Mouse (Mus musculus) midbrain, embryonic 13.5 days (tissue): ENCODE measurements around the gene Cdh12. TPM values are rescaled to one million over a fixed set of nuclear protein-coding genes. Genes with fewer than 3 reads are reported as not detected.
A peak's percentile ranks its signal among the peaks of the same experiment; 100 is the strongest.

Experiments used
- ATAC-seq: fragments of 200-750 bp; cut with Nextera tagmentation; 2 replicates; pipeline ENCODE4 v1.8.0; 2017; ENCODE audit warnings: mild to moderate bottlenecking, moderate TSS enrichment, moderate library complexity
- H3K27ac ChIP-seq: fragments of 300-500 bp; sonication (generic); 2 replicates; pipeline ENCODE4 v1.5.1; 2015; ENCODE audit warnings: inconsistent platforms, mild to moderate bottlenecking, moderate library complexity
- H3K27me3 ChIP-seq: fragments of 300-500 bp; sonication (generic); 2 replicates; pipeline ENCODE4 v1.6.1; 2015; ENCODE audit warnings: mild to moderate bottlenecking, inconsistent platforms
- H3K36me3 ChIP-seq: fragments of 300-500 bp; sonication (generic); 2 replicates; pipeline ENCODE4 v1.6.1; 2015; ENCODE audit warnings: mild to moderate bottlenecking, inconsistent platforms
- H3K4me1 ChIP-seq: fragments of 300-500 bp; sonication (generic); replicated peaks from 2 replicates; pipeline ENCODE4 v1.6.1; 2015; ENCODE audit warnings: inconsistent platforms
- H3K4me2 ChIP-seq: fragments of 300-500 bp; sonication (generic); replicated peaks from 2 replicates; pipeline ENCODE4 v1.6.1; 2015; ENCODE audit warnings: moderate library complexity, mild to moderate bottlenecking, inconsistent platforms
- H3K4me3 ChIP-seq: fragments of 300-500 bp; sonication (generic); replicated peaks from 2 replicates; pipeline ENCODE4 v1.5.1; 2015; ENCODE audit warnings: mild to moderate bottlenecking, inconsistent platforms
- H3K9ac ChIP-seq: fragments of 300-500 bp; sonication (generic); replicated peaks from 2 replicates; pipeline ENCODE4 v1.6.1; 2015; ENCODE audit warnings: mild to moderate bottlenecking, inconsistent platforms
- H3K9me3 ChIP-seq: fragments of 300-500 bp; sonication (generic); 2 replicates; pipeline ENCODE4 v1.6.1; 2016; ENCODE audit warnings: mild to moderate bottlenecking, inconsistent platforms
- WGBS: fragments of 180-500 bp; shearing (Covaris S2); methylation state at CpG from one replicate; pipeline ENCODE4 v1.1.7; 2015; 5-methylcytosine and 5-hydroxymethylcytosine counted together
- polyA plus RNA-seq: library from polyadenylated mRNA; unstranded; fragments of >200 nt; fragmentation: Nextera tagmentation; extraction: Ambion mirVana; gene quantifications from 2 replicates; pipeline ENCODE4 v1.2.1, GENCODE M21; 2015

Cdh12 gene
- polyA plus RNA-seq, 1 experiment from 2014 or later = 2.7 TPM

DNA sequence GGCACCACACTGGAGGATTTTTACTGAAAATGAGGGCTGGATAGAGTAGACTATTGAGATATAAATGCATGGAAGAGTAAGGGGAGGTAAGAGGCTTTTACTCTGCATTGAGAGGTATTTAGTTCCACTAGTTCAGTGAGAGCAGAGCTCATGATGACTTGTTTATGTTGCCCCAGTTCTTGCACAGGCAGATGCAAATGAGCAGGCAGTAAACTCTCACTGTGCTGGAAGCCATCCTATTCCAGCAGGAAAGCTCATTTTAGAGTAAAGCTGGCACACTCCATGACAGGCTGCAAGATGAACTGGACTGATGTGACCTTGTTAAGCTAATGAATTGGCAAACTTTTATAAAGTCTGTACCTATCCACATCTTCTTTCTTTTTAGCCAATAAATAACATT lies 494.9 kb downstream of the Cdh12 start:
- no peak overlapping the region for H3K4me3 ChIP-seq
- H3K4me2 ChIP-seq = no peak overlapping the region
- H3K36me3 ChIP-seq = no peaks in the 10 kb centered on the region
- H3K4me1 ChIP-seq = no peaks in the 10 kb centered on the region
- no peaks in the 10 kb centered on the region for H3K27me3 ChIP-seq
- ATAC-seq = no peak
- no peak overlapping the region for H3K27ac ChIP-seq
- no peak overlapping the region for H3K9ac ChIP-seq
- H3K9me3 ChIP-seq = no peaks in the 10 kb centered on the region

DNA sequence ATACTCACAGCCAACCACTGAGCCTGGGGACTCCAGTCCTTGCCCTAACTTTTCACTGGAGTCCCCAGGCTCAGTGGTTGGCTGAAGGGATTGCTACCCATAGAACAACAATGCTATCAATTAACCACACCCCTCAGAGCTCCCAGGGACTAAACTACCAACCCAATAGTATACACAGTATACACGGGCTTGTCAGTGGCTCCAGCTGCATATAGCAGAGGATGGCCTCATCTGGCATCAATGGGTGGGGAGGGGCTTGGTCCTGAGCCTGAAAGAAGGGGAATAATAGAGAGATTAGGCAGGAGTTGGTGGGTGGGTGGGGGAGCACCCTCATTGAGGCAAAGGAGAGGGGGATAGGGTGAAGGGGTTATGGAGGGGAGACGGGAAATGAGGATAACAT lies 518.4 kb downstream of the Cdh12 start:
- no peaks in the 10 kb centered on the region for H3K36me3 ChIP-seq
- H3K9me3 ChIP-seq = no peaks in the 10 kb centered on the region
- H3K9ac ChIP-seq = no peak overlapping the region
- 29% methylated on average over 2 of the region's 2 CpGs for WGBS
- no peaks in the 10 kb centered on the region for H3K27me3 ChIP-seq
- ATAC-seq = 0 out of 2 replicates have a peak, but pooled peaks have one; percentile 43
- no peak overlapping the region for H3K4me3 ChIP-seq
- H3K4me1 ChIP-seq = no peaks in the 10 kb centered on the region
- H3K4me2 ChIP-seq = no peak overlapping the region
- no peak overlapping the region for H3K27ac ChIP-seq

DNA sequence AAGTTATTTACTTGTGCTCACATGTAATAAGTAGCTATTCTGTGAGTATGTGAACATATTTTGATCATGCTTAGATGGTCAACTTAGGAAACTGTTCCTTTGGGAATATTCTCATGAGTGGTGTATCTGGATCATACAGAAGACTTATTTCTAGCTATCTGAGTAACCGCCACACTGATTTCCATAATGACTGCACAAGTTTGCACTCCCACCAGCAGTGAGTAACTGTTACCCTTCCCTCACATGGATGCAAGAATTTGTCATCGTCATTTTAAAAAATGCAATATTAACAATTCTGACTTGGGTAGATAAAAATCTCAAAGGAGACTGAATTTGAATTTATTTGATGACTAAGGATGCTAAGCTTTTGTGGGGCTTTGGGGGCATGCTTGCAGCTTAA lies 522.0 kb downstream of the Cdh12 start:
- no peak overlapping the region for H3K4me3 ChIP-seq
- H3K4me1 ChIP-seq = no peaks in the 10 kb centered on the region
- no peaks in the 10 kb centered on the region for H3K36me3 ChIP-seq
- ATAC-seq = no peak
- 95% methylated on average over 2 of the region's 2 CpGs for WGBS
- no peak overlapping the region for H3K9ac ChIP-seq
- no peaks in the 10 kb centered on the region for H3K27me3 ChIP-seq
- no peaks in the 10 kb centered on the region for H3K9me3 ChIP-seq
- H3K27ac ChIP-seq = no peak overlapping the region
- H3K4me2 ChIP-seq = no peak overlapping the region

DNA sequence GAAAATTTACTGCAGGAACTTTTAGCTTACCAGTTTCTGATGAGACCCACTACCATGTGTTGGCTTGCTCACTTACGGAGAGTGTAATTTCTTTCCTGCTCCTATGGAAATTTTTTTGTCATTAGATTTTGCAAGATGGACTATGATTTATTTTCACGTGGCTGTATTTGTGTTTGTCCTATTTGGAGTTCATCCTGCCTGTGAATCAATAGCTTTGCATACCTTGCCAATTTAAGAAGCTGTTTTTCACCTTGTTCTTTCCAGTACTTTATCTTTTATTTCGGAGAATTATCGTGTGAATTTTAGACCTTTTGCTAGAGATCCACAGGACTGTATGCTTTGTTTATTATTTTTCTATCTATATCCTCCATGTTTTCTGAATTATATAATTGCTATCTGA lies 551.5 kb downstream of the Cdh12 start:
- no peak for ATAC-seq
- Histone ChIP-seq H3K4me1 (no peaks in the 10 kb centered on the region), H3K27me3 (no peaks in the 10 kb centered on the region), H3K4me2 (no peak overlapping the region), H3K27ac (no peak overlapping the region), H3K9ac (no peak overlapping the region), H3K9me3 (no peaks in the 10 kb centered on the region), H3K4me3 (no peak overlapping the region), H3K36me3 (no peaks in the 10 kb centered on the region)
- WGBS = 91% methylated on average over 4 of the region's 4 CpGs

DNA sequence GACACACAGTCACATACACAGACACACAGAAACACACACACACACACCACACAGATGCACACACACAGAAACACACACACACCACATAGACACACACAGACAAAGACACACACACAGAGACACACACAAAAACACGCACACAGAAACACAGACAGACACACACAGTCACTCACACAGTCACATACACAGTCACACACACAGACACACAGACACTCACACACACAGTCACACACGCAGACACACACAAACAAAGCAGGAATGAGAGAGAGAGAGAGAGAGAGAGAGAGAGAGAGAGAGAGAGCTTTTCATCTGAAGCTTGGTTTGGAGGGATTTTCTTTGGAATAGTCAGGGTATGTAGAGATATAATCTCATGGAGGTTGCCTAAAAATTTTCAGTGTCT lies 558.9 kb downstream of the Cdh12 start:
- Histone ChIP-seq H3K4me3 (no peak overlapping the region), H3K36me3 (no peaks in the 10 kb centered on the region), H3K27ac (peak overlapping the region; percentile 47), H3K9ac (no peak overlapping the region), H3K9me3 (no peaks in the 10 kb centered on the region), H3K4me1 (peaks cover 15% of the 10 kb centered on the region), H3K4me2 (no peak overlapping the region), H3K27me3 (no peaks in the 10 kb centered on the region)
- 59% methylated on average over 2 of the region's 2 CpGs for WGBS
- ATAC-seq = peak; percentile 61

DNA sequence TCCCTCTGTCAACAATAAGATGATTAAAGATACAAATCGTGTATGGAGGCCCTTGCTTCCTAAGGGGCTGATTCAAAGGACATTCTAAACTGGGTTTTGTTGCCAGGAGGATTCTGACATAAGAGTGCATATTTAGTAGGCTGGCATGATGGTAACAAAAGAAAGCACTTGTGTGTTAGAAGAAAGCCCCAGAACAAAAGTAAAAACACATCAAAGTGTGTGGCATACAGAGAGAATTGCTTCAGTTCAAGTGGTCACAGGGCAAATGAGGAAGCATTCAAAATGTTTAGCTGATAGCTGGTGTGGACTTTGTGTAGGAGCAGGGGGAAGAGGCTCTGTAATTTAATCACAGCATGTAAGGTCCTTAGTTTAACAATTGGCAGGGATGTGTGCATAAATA lies 559.4 kb downstream of the Cdh12 start:
- Histone ChIP-seq H3K4me3 (no peak overlapping the region), H3K27me3 (no peaks in the 10 kb centered on the region), H3K4me2 (no peak overlapping the region), H3K9me3 (no peaks in the 10 kb centered on the region), H3K4me1 (peaks cover 15% of the 10 kb centered on the region), H3K36me3 (no peaks in the 10 kb centered on the region), H3K27ac (peak overlapping the region; percentile 47), H3K9ac (no peak overlapping the region)
- WGBS = 4% methylated on average over 1 of the region's 1 CpGs
- ATAC-seq = peak; percentile 79

DNA sequence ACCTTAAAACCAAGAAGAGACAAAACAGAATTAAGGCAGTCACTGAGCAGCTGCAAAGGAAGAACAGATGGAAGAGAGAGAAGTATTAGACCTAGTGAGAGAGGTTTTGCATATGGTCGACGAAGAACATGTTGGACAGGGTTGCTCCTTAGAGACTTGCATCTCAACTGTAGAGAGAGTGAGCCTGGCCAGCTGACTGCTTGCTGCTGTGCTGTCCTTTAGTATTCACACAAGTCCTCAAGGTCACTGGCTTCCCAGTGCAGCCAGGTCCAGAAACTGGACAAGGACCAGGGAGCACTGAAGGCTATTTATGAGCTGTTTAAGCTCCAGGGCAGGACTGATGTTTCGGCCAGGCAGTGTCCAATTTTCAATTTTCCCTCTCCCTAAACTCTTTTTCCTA lies 559.9 kb downstream of the Cdh12 start:
- Histone ChIP-seq H3K4me1 (peaks cover 15% of the 10 kb centered on the region), H3K9ac (no peak overlapping the region), H3K9me3 (no peaks in the 10 kb centered on the region), H3K27ac (peak overlapping the region; percentile 47), H3K4me2 (no peak overlapping the region), H3K36me3 (no peaks in the 10 kb centered on the region), H3K4me3 (no peak overlapping the region), H3K27me3 (no peaks in the 10 kb centered on the region)
- 28% methylated on average over 3 of the region's 3 CpGs for WGBS
- peak; percentile 69 for ATAC-seq

DNA sequence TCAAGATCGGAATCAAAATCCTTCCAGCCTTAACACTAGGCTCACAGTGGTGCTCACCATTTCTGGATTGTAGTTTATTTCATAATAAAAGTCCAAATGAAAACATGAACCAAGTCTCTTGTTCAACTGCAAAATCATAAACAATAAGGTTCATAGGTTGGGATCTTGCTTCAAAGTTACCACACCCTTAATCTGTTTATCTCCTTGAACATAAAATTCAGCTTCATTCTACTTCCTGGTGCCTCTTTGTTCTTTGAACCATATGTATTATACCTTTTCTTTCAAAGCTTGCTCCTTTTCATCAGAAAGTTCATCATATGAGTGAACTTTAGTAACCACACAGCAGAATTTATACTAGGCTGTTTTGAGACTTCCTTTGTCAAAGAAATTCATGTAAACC lies 614.6 kb downstream of the Cdh12 start:
- no peak for ATAC-seq
- Histone ChIP-seq H3K27ac (no peak overlapping the region), H3K4me3 (no peak overlapping the region), H3K36me3 (no peaks in the 10 kb centered on the region), H3K27me3 (no peaks in the 10 kb centered on the region), H3K9ac (no peak overlapping the region), H3K4me2 (no peak overlapping the region), H3K4me1 (no peaks in the 10 kb centered on the region), H3K9me3 (no peaks in the 10 kb centered on the region)
- 64% methylated on average over 1 of the region's 1 CpGs for WGBS

DNA sequence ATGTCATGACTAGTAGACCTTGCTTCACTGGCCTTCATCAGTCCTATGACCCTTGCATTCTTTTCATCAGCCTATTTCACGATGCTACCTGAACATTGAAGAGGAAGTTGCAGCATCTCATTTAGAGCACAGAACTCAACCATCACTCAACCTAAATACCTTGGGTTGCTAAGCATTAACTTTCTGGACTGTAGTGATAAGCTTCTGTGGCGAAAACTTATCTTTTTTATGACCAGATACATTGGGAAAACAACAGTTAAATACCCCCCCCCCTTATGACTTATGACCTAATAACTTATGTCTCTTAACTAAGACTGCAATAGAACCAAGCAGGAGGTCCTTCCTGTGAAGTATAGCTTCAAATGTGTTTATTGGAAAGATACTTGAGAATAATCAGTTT lies 620.2 kb downstream of the Cdh12 start:
- no peak overlapping the region for H3K27ac ChIP-seq
- no peak overlapping the region for H3K9ac ChIP-seq
- H3K4me3 ChIP-seq = no peak overlapping the region
- no peaks in the 10 kb centered on the region for H3K4me1 ChIP-seq
- H3K4me2 ChIP-seq = no peak overlapping the region
- 87% methylated on average over 2 of the region's 2 CpGs for WGBS
- H3K9me3 ChIP-seq = no peaks in the 10 kb centered on the region
- no peaks in the 10 kb centered on the region for H3K27me3 ChIP-seq
- H3K36me3 ChIP-seq = no peaks in the 10 kb centered on the region
- no peak for ATAC-seq

DNA sequence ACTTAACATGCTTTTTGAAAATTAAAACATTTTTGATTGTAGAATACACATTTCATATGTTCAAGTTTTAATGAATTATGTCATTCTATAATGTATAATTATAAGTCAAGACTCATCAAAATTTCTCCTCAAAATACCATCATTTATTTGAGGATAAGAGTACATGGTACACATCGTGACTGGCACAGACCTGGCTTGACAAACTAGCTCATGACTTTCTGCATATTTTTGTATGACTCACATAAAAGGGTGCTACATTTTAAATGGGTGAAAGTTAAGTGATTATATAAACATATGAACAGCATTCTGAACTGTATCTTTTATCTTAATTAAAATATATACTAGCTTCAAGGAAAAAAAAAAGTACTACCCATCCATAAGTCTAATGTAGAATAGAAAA lies 643.8 kb downstream of the Cdh12 start:
- Histone ChIP-seq H3K4me3 (no peak overlapping the region), H3K36me3 (no peaks in the 10 kb centered on the region), H3K4me1 (no peaks in the 10 kb centered on the region), H3K9ac (no peak overlapping the region), H3K9me3 (no peaks in the 10 kb centered on the region), H3K27ac (no peak overlapping the region), H3K4me2 (no peak overlapping the region), H3K27me3 (no peaks in the 10 kb centered on the region)
- ATAC-seq = no peak
- WGBS = 96% methylated on average over 1 of the region's 1 CpGs

DNA sequence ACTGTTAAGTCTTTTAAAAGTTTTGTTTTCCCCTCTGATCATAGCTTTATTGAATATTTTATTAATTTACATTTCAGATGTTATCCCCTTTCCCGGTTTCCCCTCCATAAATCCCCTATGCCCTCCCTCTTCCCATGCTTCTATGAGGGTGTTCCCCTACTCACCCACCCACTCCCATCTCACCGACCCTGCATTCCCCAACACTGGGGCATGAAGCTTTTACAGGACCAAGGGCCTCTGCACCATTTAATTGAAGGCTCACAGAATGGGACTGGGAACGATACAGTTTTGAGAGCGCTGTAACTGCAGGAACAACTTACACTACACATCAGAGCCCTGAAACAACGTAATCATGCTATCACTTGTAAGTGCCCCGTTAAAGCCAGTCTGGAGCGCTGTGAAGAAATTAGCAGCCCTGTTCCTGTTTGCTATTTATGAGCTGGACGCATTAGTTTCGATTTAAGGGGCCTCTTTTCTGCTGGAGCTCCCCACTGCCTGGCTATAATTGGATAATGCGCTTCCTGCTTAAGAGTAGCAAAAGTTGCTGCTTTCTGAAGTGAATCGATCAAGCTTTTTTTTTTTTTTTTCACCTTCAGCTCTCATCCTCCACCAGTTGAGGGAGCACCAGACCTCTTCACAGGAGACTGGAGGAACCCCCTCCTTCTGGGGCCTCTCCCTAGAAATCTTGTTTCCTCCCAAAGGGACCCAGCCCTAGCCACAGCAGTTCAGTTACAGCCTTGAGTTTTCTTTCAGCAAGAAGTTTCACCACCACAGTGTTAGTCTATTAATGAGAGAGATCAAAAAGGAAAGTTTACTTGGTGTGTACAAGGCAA lies 660.2 kb downstream of the Cdh12 start:
- 15% methylated on average over 11 of the region's 11 CpGs for WGBS
- Histone ChIP-seq H3K9ac (no peak overlapping the region), H3K27me3 (no peaks in the 10 kb centered on the region), H3K36me3 (no peaks in the 10 kb centered on the region), H3K27ac (no peak overlapping the region), H3K4me2 (peak overlapping the region; percentile 46), H3K9me3 (no peaks in the 10 kb centered on the region), H3K4me3 (peak overlapping the region; percentile 21), H3K4me1 (peaks cover 23% of the 10 kb centered on the region)
- peak; percentile 83 for ATAC-seq

DNA sequence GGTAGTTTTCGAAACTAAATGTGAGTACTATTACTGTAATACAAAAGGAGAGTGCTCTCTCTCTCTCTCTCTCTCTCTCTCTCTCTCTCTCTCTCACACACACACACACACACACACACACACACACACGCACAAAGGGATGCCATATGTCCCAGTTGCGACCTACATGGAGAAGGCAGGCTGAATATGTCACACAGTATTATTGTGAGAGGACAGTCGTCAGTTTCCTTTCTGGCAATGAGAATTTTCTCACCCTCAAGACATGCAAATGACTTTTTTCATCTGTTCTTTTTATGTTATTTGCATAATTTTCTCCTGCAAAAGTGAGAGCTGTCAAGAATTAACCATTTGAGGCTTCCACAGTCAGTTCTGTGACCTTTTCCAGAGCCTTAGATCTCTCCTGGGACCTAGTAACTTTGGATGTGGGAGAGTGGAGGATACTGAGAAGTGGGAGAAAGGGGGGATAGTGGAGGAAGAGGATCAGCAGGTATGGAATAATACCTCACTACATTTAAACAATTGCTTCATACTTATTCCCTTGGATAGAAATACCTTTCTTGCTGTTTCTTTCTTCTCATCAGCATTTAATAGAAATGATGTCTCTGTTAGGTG lies 660.9 kb downstream of the Cdh12 start:
- WGBS = 60% methylated on average over 4 of the region's 4 CpGs
- Histone ChIP-seq H3K4me3 (no peak overlapping the region), H3K4me2 (0 out of 2 replicates have a peak overlapping the region, but pooled peaks have one; percentile 4)

More for the DNA sequence above, 660.9 kb downstream of the Cdh12 start:
- Histone ChIP-seq H3K9me3 (no peaks in the 10 kb centered on the region), H3K27me3 (no peaks in the 10 kb centered on the region), H3K27ac (no peak overlapping the region), H3K4me1 (peaks cover 23% of the 10 kb centered on the region), H3K36me3 (no peaks in the 10 kb centered on the region), H3K9ac (no peak overlapping the region)
- peak; percentile 57; the same call in 1 of the 2 replicates for ATAC-seq
